Mouse (Mus musculus): ENCODE data around the gene Camk1.

GRCm38 (mm10) chr6:113368124-113368523 is 24.3 kb upstream of the Camk1 start:
- TF ChIP-seq CTCF (IDR thresholded peaks at IDR 0.05; ENCODE audit: borderline replicate concordance, extremely low read depth, insufficient read depth, insufficient read length): no peak
- TF ChIP-seq POLR2A (IDR thresholded peaks at IDR 0.05; ENCODE audit: borderline replicate concordance, extremely low read depth, insufficient read depth, insufficient read length, poor library complexity, severe bottlenecking): no peak
